8 mouse cellular contexts compared by ENCODE assay signal in the genomic region with DNA sequence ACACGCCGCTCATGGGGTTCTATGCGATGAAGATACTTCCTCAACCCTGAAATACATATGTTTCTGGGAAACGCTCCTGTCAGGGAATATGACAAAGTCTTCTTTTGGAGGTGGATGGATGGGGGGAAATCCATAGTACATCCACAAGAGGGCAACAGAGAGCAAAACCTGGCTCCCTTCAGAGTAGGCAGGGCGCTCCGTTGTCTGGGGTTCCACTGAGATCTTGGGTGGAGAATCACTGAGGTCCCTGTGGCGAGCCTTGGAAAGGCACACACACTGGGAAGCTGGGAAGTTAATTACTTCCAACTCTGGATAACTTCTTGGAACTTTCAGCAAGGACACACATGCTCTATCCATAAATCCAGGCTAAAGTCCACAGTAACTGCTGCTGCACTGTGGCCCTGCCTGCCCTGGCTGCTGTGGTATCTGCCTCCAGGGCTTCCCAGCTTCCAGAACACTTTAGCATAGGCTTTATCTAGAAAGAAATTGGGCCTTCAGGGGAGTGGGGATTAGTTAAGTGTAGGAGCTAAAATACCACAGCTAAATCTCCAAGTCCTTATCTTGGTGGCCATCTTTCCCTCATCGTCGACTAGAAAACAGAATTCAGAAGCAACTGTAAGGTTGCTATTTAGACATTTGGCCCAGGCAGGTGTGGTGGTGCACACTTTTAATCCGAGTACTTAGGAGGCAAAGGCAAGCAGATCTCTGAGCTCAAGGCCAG.
A peak's percentile ranks its signal among the peaks of the same experiment; 100 is the strongest.
DNase-seq lines count a peak whose midpoint lies in the region; TF ChIP-seq lines count a peak whose summit lies in the region.
"Had no signal": no experiment of that assay in that cellular context is flagged by ENCODE, and none has a peak within 500 bp of the region (broad histone marks: within the 10 kb centered on the region; RNA-seq: fewer than 3 reads in every experiment).

No protein-coding gene starts in this region.

- H3K4me1 ChIP-seq in lung, adult 2 months (ENCODE audit: control insufficient read depth, insufficient read depth, low read length): peaks cover 1% of the 10 kb centered on the region; the same call in 1 of the 2 replicates
- peaks cover 5% of the 10 kb centered on the region; the same call in 1 of the 2 replicates for H3K4me1 ChIP-seq in embryonic facial prominence, embryonic 10.5 days

- H3K27ac ChIP-seq in embryonic facial prominence, embryonic 10.5 days (replicated peaks): no peak overlapping the region
- H3K27ac ChIP-seq: embryonic facial prominence, embryonic 15.5 days had no signal

- 69% methylated on average over 10 of the region's 10 CpGs for WGBS in lung, adult 2 months
- WGBS in embryonic facial prominence, embryonic 10.5 days: 72% methylated on average over 10 of the region's 10 CpGs

- TF ChIP-seq POLR2A in lung, adult 2 months (IDR thresholded peaks at IDR 0.05; ENCODE audit: borderline replicate concordance, extremely low read depth, low read depth, low read length): no peak

- H3K9me3 ChIP-seq in embryonic facial prominence, embryonic 10.5 days: no peaks in the 10 kb centered on the region
- H3K9me3 ChIP-seq: embryonic facial prominence, embryonic 15.5 days had no signal

- TF ChIP-seq CTCF in lung, adult 2 months (IDR thresholded peaks at IDR 0.05; ENCODE audit: insufficient read depth, low read length): peak; percentile 56

- no peak overlapping the region for H3K4me3 ChIP-seq in lung, adult 2 months (replicated peaks; ENCODE audit: extremely low read depth, low read depth, low read length)
- no peak overlapping the region for H3K4me3 ChIP-seq in embryonic facial prominence, embryonic 10.5 days
- H3K4me3 ChIP-seq: embryonic facial prominence, embryonic 15.5 days had no signal

- DNase-seq in lung, adult 2 months: no peak
- DNase-seq in lung, adult 18-20 months: no peak
- peak; percentile 72 for DNase-seq in ZHBTc4 (ENCODE audit: low read depth, low spot score)
- peak; percentile 55 for DNase-seq in embryonic facial prominence, embryonic 10.5 days (ENCODE audit: low spot score)
- DNase-seq in kidney, postnatal 4 days: peak; percentile 41 to 53
- DNase-seq in thymus, postnatal 14 days: peak; percentile 42
- DNase-seq in ovary, adult 18-20 months (ENCODE audit: low spot score): no peak

- H3K27me3 ChIP-seq in embryonic facial prominence, embryonic 10.5 days (replicated peaks; ENCODE audit: low read depth, poor library complexity, severe bottlenecking): no peaks in the 10 kb centered on the region
- H3K27me3 ChIP-seq: embryonic facial prominence, embryonic 15.5 days had no signal

- 0 out of 2 replicates have a peak, but pooled peaks cover 5% of the 10 kb centered on the region for H3K36me3 ChIP-seq in embryonic facial prominence, embryonic 10.5 days (replicated peaks)
- H3K36me3 ChIP-seq: embryonic facial prominence, embryonic 15.5 days had no signal

Comparison
In these comparisons a context has a peak if more than half of its experiments do, and no peak if none do; other contexts are left out.
1. DNase-seq: peak in ZHBTc4 (single experiment), embryonic facial prominence, embryonic 10.5 days (single experiment), kidney, postnatal 4 days (2 of 2) and thymus, postnatal 14 days (single experiment); none in lung, adult 2 months (single experiment), lung, adult 18-20 months (0 of 2) and ovary, adult 18-20 months (single experiment).